Mouse (Mus musculus) right cerebral cortex, adult 18-20 months (tissue): ENCODE measurements around the gene Rhbg.

Experiments
- DNase-seq: peaks from one replicate; pipeline ENCODE4 v3.0.0; 2022; ENCODE audit warnings: mixed read lengths

The Rhbg gene

DNA sequence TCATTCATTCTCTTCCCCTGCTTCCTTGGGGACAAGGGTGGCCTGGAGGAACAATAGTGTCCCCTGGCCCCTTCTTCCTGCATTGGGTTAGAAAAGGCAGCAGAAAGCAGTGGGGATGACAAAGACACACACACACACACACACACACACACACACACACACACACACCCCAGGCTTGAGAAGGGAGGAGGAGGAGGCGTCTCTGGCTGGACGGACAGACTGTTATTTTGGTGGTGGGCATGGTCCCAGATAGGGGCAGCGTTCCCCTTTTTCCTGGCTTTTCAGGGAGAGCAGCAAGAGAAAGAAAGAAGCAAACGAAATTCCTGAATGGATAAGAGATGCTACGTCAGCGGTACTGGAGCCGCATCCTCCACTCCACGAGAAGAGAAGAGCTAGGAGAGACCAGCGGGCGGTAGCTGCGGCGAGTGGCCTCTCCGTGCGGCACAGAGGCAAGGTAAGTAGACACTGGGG is 47.6 kb downstream of the Rhbg start:
- peak; percentile 78 for DNase-seq

GRCm38 (mm10) chr3:88206500-88206899 is 48.0 kb downstream of the Rhbg start:
- no peak for DNase-seq

DNA sequence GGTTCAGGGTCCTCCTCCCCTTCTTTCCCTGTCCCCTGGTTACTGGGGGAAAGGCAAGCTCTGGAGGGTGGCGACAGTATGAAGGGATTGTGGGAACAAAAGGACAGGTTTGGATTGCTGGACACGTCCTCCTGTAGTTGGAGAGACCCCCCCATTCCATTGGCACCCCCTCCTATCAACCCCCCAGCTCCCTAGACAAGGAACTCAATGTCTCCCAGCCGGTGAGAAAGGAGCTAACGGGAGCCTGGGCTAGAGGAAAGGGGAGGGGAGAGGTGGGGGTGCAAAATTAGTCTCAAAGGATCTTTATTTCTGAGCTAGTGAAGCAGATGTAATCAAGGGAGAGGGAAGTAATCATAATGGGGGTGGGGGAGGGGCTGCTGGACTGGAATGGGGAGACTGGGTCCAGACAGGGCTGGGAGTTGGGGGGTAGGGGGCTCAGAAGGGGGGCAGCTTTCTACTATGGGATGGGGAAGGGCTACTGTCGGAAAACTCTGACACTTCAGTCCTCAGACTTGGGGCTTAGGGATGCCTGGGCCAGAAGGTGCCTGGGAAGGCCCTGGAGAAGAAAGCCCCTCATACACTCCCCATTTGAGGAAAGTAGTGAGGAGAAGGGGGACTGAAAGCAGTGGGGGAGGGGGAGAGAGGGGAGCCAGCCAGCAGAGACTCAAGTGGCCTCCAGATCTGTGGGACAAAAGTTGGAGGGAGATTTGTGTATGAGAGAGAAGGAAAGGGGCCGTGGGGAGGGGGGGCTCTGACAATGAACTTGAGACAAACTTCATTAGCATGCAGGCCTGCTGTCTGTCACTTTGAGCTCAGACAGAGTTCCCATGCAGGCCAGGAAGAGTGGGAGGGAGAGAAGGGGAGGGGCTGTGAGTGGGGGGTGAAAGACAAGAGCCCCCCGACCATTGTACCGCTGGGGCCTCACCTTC is 48.7 kb downstream of the Rhbg start:
- DNase-seq: no peak

- DNase-seq: no peak
Measured at GRCm38 (mm10) chr3:88205176-88205562, 49.3 kb downstream of the Rhbg start.

DNA sequence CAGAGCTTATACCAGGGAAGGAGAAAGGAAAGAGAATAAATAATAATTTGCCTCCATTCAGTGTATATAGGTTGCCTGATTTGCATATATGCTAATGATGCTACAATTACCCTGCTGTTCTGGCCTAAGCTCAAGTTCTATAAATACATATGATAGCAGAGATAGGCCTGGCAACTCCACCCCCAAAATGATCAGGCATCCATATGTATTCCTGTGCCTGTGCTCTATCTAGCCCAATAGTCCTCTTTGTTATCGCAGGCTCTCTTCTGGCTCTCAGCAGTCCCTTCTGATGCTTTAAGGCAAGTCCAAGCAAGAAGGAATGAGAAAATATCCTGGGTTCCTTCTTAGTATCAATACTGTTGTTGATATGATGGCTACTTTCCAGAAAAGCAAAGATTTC is 49.8 kb downstream of the Rhbg start:
- no peak for DNase-seq

DNA sequence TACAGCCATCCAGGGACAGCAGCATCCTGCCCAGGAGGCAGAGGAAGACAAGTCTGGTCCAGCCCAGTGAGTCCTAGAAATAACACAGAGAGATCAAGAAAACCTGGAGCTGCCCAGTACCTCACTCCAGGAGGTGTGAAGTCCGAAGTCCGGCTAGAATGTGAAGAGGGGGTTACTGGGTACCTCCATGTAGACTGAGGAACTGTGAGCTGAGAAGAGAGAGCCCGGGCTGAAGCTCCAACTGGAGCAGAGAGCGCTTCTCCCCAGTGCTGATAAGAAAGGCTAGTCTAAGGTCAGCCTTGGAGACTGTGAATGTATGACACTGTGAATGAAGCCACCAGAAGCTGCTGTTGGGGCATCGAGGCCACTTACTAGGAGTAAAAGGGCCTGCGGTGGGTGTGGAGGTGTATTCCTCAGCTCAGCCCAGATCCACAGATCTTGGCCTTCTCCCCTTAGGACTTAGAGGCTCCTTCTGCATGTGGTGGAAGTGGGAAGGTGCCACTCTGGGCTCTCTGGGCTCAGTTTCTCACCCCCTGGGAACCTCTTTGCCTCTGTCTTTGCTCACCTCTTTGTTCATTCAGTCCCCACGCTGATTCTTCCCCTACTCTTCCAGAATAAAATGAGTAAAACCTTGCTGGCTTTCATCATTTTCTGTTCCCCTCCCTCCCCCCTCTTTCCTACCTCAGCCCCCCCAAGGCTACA is 50.4 kb downstream of the Rhbg start:
- no peak for DNase-seq

DNA sequence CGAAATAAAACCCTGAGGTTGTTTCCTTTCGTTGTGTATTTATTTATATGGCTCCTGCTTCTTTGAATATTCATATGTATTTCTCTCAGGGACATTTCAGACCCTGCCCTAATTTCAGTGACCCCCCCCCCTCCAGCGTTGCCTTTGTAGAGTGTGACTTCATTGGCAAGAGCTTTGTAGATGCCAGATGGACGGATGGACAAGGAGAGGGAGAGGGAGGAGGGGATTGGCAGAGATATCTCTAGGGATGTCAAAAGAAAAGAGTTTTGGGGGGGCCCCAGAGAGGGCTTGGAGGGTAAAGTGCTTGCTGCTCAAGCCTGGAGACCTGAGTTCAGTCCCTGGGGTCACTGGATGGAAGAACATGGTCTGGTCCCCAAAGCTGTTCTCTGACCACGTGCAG is 51.1 kb downstream of the Rhbg start:
- no peak for DNase-seq

DNA sequence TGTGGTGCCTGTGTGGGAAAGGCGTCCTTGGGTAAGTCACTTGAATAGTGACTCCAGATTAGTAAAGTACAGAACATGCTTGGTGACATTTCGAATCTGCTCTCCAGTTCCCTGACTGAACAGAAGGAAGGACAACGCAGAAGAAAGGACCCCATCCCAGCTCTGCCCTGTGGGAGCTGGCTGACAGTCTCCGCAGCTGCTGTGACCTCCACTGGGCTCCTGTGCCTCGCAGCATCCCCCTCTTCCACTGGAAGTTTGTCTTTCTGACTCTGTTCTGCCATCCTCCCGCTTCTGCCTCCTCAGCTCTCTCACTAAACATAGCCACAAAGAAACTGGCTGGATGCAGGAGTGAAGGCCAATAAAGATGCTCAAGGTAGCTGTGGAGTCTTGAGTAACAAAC is 51.5 kb downstream of the Rhbg start:
- DNase-seq: no peak

DNA sequence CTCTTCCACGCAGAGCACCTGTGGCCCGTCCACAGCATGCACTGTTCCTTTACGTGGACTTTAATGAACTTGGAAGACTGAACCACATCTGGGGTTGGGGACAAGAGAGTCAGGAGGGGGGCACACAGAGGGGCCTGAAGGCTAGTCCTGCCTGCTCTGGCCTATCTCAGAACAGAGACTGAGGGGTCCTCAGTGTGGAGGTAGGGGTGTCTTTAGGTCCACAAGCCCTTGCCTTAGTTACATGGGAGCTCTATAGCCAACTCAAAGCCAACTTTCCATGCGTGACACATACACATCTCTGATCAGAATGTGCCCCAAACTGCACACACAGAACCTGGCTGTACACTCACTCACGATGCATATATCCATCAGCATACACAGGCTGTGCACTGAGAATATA is 52.9 kb downstream of the Rhbg start:
- DNase-seq: no peak

DNA sequence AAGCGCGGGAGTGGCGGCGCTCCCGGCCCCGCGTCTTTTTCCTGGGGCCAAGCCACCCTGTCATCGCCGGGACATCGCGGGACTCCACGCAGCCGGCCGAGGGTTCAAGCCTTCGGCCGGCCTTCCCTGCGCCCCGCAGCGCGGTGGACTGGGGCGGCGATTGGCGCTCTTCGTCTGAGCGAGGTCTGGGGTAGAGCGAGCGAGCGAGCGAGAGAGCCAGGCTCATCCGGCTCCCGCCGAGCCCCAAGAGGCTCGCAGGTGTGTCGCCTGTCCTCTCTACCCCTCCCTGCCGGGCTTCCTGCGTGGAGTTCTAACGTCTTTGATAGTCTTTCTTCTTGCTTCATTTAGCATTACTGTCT is 53.6 kb downstream of the Rhbg start:
- no peak for DNase-seq

GRCm38 (mm10) chr3:88200161-88200971 is 54.1 kb downstream of the Rhbg start:
- DNase-seq: no peak

DNA sequence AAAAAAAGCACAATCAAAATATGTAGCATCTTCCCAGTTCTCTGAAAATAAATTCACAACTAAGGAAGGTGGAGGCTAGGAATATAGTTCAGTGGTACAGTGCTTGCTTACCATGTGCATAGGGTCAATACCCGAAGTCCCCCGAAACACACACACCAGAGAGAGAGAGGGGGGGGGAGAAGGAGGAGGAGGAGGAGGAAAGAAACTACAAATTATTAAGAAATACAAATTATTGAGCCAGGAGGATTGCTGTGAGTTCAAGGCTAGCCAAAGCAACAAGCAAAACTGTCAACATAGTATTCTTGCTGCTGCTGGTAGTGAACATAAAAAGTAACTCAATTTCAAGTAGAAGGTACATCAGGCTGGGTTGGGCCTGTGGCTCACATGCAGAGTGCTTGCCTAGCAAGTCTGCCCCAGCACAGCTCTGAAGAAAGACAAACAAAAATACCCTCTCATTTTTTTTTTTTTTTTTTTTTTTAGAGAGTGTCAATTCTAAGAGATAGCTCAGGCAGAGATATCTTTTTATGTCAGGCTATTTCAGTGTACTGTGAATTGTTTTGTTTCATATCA is 54.9 kb downstream of the Rhbg start:
- no peak for DNase-seq

GRCm38 (mm10) chr3:88198505-88199020 is 55.9 kb downstream of the Rhbg start:
- DNase-seq: no peak

GRCm38 (mm10) chr3:88197741-88198504 is 56.6 kb downstream of the Rhbg start:
- DNase-seq: no peak
